Mouse (Mus musculus): Measurements from ENCODE around the gene Dnah5.

Dnah5 gene

DNA sequence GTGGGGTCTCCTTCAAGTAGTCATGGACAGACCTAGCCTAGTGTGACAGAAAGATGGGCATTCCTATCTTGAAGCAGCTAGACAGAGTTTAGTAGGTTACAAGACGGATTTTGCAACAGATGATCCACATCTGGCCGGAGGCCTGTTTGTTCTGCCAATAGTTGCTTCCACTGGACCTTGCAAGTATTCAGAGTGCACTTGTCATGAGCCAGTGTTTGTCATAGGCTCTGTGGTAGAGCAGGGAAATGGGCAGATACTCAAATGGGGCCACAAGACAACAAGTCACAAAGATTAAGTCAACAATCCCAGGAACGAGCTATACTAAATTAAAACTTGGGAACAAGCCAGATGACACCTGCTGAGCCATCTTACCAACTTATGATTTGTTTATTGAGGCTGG, 1.1 kb downstream of the Dnah5 start:
- TF ChIP-seq GATA4 (IDR thresholded peaks at IDR 0.05; ENCODE audit: insufficient replicate concordance, low read length) = no peak

DNA sequence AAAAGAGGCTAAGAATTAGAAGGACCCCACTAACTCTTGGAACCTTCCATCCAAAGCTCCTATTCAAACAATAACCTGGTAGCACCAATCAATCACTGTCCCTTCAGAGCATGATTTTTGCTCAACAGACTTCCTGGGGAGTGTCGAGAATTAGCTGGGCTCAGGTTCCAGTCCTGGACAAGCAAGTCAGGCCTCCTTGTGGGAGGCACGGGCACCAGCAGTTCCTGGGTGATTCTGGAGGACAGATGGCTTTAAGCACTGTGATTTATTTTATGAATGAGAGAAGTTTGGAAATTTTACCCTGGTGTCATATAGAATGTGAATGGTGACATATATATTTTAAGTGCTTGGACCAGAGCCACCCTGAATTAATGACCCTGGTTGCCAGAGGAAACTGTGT, 4.0 kb downstream of the Dnah5 start:
- TF ChIP-seq GATA4 (IDR thresholded peaks at IDR 0.05; ENCODE audit: insufficient replicate concordance, low read length) = no peak

DNA sequence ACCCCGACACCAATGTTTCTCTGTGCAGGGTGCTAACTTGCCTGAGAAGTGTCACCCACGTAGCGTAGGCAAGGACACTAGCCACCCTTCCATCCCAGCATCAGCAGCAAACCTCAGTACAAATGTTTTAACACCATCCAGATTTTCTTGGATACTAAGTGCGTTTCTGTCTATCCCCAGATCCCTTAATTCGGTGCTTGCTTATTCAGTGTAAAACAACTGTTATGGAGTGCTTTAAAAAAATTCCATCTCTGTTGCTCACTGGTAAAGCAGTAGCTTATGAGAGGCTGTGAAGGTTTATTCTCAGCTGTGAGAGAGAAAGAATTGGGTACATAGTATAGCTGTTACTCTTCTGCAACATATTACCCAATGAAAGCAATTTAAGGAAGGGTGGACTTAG, 9.5 kb downstream of the Dnah5 start:
- no peak for TF ChIP-seq GATA4 (IDR thresholded peaks at IDR 0.05; ENCODE audit: insufficient replicate concordance, low read length)

DNA sequence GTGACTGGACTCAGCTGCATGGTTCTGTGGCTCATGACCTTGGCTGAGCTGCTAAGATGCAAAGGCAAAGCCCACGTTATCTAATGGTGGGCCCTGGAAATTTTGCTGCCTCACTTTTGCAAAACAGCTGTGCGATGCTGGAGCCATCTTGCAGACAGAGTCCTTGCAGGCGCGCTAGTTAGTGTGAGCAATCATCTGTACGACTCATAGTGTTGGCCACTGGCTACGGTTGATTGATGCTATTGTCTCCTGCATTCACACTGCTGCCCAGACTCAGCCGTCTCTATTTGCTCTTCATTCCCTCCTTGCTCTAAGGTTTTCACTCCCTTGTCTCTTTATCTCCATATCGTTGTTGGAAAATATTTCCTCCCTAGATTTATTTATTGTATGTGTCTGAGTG, 12.8 kb downstream of the Dnah5 start:
- TF ChIP-seq GATA4 (IDR thresholded peaks at IDR 0.05; ENCODE audit: insufficient replicate concordance, low read length) = no peak

DNA sequence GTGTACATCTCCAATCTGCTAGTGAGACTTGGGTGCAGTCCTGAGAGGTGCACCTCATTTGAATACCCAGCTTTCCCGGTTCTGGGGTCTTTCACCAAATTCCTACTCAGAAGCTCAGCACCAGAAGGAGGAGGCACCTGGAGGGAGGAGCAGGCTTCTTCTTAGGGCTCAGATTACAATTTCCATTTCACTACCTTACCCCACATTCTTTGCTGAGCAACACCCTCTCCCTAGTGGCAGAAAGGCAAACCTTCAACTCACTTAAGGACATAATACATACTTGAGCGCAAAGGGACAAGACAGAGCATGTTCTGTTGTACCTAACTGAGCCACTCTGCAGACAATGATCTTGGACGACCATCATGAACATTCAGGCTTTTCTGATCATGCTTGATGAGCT, 23.8 kb downstream of the Dnah5 start:
- TF ChIP-seq GATA4 (IDR thresholded peaks at IDR 0.05; ENCODE audit: insufficient replicate concordance, low read length) = no peak

DNA sequence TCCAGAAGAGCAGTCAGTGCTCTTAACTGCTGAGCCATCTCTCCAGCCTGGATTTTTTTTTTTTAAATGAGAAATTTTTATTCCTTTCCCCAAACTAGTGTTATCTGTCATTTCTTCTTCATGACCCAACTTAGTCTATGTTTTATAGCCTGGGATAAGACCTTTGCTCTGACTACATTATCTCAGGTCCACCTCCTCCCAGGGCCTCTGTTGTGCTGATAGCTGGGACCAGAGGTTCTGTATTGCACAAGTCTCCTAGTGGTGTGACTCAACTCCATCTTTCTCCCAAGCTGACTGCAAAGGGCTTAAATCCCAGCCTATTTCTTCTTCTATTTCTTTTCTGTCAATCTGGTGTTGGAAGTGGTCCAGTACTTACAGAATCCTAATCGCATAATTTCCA, 56.7 kb downstream of the Dnah5 start:
- no peak for TF ChIP-seq GATA4 (IDR thresholded peaks at IDR 0.05; ENCODE audit: insufficient replicate concordance, low read length)

DNA sequence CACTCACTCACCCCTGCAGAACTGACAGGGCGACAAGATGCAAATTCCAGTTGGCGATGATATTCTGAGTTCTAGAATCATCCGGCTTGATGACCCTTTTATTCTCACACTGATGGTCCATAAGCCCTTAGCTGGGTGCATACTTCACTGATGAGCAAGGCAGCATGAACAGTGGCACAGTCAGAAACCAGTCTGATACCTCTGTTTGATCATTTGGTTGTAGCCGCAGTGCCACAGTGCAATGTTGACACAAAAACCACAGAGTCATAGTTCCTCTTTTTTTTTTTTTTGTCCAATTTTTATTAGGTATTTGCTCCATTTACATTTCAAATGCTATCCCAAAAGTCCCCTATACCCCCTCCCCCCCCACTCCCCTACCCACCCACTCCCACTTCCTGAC, 95.9 kb downstream of the Dnah5 start:
- no peak for TF ChIP-seq GATA4 (IDR thresholded peaks at IDR 0.05; ENCODE audit: insufficient replicate concordance, low read length)

DNA sequence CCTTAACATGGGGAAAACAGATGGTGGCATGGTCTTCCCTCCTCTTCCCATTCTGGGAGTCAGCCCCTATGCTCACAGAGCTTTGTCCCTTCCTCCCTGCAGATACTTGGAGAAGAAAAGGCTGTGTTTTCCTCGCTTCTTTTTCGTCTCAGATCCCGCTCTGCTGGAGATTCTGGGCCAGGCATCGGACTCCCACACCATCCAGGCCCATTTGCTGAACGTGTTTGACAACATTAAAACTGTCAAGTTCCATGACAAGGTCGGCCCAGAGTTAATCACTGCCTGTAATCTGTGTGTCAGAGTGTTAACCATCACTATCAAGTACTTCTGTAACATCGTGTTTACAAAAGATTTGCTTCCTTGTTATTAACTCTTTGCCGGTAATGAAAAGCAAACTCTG, 103.6 kb downstream of the Dnah5 start:
- no peak for TF ChIP-seq GATA4 (IDR thresholded peaks at IDR 0.05; ENCODE audit: insufficient replicate concordance, low read length)

DNA sequence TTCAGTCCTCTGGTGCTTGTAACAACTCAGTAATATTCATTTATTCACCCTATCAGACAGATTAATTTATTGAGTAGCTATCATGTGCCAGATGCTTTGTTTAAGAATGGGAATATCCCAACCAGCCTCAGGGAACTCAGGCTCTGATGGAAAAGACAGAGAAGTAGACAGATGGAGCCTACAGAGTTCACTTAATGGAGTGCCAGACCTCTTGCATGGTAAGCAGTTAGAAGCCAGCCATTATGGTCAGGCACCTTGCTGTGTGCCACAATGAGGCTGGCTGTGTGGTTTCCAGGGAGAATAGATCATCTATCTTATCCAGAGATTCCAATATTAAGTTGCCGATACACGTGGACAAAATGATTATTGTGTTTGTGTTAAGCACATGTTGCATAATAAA, 104.3 kb downstream of the Dnah5 start:
- TF ChIP-seq GATA4 (IDR thresholded peaks at IDR 0.05; ENCODE audit: insufficient replicate concordance, low read length) = no peak

DNA sequence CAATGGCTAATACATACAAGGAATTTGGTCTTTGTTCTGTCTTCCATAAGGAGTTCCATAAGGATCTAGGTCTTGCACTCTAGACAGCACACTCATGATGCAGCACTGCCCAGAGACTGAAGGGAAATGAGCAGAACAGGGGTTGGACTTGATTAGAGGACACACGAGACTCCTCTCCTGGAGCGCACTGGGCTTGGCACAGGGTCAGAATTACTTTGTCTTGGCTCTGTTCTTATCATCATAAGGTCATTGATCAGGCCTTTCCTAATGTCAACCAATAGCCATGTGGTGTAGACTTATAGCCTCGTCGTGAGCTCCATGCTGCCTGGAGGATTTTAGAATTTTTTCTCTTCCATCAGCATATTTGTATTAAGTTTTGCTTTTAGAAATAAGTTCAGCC, 107.0 kb downstream of the Dnah5 start:
- no peak for TF ChIP-seq GATA4 (IDR thresholded peaks at IDR 0.05; ENCODE audit: insufficient replicate concordance, low read length)

DNA sequence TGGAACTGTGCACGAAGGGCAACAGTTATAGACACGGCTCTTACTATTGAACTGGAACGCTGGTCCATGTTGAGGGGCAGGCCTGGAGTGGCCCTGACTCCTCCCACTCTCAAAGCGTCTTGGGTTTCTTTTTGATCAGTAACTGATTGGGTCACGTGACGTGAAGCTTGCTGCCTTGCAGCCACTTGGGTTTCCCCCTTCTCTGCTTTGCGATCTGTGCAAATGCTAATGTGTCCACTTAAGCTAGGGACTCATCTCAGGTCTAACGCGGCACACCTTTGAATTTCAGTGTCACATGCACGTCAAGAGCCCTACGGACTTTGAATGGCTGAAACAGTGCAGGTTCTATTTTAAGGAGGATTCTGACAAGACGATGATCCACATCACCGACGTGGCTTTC, 109.9 kb downstream of the Dnah5 start:
- no peak for TF ChIP-seq GATA4 (IDR thresholded peaks at IDR 0.05; ENCODE audit: insufficient replicate concordance, low read length)

DNA sequence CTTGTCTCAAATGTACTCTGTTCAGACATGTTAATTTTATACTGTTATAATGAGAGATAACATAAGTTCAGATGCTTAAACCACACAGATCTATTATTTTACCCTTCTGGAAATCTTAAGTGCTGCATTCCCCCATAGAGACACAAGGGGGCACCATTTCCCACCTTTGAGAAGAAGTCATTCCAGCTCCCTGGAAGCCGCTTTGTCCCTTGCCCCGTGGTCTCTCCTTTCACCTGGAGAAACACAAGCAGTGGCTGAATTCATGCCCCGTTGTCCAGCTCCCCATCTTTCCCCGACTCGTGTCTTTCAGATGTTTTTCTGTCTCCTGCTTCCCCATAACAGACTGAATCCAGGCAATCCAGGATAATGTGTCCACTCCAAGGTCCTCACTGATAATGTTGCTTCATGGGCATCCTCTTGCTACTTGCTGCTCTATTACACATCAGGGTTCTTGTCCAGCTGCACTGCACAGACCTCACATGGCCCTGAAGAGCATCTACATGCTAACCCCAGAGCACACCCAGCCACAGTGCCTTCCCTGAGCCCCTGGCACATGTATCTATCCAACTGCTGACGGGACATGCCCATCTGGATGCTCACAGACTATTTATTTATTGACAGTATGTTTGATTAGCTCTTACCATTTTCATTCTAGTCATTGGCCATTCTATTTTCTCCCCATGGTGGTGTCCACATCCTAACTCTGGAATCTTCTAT, 112.4 kb downstream of the Dnah5 start:
- TF ChIP-seq GATA4 (IDR thresholded peaks at IDR 0.05; ENCODE audit: insufficient replicate concordance, low read length) = no peak

DNA sequence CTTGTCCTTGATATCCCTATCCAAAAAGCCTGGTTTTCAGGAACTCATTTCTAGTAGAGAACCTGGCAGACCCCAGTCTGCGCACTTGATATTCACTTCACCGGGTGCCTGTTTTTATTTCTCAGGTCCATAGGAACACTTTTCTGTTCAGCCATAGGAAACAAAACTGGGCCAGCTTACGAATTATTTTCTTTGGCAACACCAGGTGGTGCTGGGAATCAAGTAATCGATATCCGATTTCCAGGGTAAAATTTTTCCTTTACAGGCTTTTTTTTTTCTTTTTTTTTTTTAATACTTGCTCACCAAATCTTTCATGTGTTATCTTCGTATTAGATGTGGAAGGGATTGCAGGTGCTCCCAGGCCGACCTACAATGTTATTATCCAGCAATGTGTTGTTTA, 119.0 kb downstream of the Dnah5 start:
- TF ChIP-seq GATA4 (IDR thresholded peaks at IDR 0.05; ENCODE audit: insufficient replicate concordance, low read length) = no peak

DNA sequence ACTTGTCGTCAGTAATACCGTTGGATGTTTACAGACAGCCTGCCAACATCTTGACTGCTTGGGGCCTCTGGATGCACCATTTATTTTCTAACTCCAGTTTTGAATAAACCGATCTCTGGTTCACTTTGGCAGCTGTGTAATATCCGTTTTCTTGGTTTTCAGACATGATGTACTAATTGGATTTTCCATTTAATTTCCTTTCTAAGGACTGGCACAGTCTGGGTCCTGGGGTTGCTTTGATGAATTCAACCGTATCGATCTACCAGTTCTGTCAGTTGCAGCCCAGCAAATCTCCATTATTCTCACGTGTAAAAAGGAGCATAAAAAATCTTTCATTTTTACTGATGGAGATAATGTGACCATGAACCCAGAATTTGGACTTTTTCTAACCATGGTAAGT, 123.4 kb downstream of the Dnah5 start:
- no peak for TF ChIP-seq GATA4 (IDR thresholded peaks at IDR 0.05; ENCODE audit: insufficient replicate concordance, low read length)

DNA sequence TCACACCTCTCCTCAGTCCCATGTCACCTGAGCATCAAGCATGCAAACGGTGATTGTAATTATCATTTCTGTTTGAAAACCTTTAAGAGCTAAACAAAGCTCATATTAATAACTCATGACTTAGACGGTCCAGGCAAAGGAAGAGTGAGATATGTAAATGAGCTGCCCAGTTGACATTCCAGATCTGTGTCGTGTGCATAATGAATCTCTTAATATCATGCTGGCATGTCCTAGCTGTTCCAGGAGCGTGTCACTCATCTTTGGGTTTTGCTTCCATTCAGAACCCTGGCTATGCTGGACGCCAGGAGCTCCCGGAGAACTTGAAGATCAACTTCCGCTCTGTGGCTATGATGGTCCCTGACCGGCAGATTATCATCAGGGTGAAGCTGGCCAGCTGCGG, 123.9 kb downstream of the Dnah5 start:
- TF ChIP-seq GATA4 (IDR thresholded peaks at IDR 0.05; ENCODE audit: insufficient replicate concordance, low read length) = no peak

DNA sequence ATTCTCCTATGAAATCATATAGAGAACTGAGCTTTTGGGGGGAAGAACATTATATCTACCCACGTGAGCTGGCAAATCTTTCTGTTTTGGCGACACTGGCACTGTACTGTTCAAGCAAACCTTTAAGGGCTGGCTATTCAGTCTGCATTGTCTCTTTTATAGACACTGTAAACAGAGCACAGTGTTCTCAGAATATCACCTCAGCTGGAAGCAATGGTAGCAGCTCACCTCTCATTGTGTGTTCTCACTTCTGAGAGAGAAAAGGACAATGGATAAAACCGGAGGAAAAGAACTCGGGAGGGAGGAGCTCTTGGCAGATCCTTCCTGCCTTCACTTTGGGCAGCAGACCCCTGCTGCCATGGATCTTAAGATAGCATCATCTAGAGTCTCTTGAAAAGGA, 137.6 kb downstream of the Dnah5 start:
- TF ChIP-seq GATA4 (IDR thresholded peaks at IDR 0.05; ENCODE audit: insufficient replicate concordance, low read length) = no peak

DNA sequence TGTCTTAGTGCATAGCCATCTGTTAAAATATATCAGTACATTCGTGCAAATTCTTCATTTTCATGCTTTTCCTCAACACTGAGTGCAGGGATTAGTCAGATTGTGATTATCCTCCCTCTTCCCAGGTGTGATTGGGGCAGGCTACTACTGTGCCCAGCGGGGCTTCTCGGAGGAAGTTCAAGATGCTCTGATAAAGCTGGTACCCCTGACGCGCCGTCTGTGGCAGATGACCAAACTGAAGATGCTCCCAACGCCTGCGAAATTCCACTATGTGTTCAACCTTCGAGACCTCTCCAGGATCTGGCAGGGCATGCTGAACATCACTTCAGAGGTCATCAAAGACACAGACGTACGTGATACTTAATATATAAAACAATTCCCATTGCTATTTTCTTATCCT, 164.0 kb downstream of the Dnah5 start:
- no peak for TF ChIP-seq GATA4 (IDR thresholded peaks at IDR 0.05; ENCODE audit: insufficient replicate concordance, low read length)
